Mouse (Mus musculus) neutrophil, adult 59 days (primary cell): ENCODE results near the gene Zcchc24. TPM values are rescaled to one million over a fixed set of nuclear protein-coding genes. Genes with fewer than 3 reads are reported as not detected.

Experiments
- total RNA-seq, 2 experiments: library from RNA; stranded (reverse); gene quantifications; 1 replicate in 1 of 2; 2 replicates in 1 of 2; pipeline ENCODE4 v1.2.4; 2023

Gene Zcchc24
- 10 to 100 TPM; 11.0 to 17.8 TPM for total RNA-seq

GRCm38 (mm10) chr14:25768915-25769625 is at the start of gene Zcchc24:
Gene Zcchc24, minus strand, starts transcription at chr14:25769039.

GRCm38 (mm10) chr14:25693888-25694568 is 74.8 kb downstream of the Zcchc24 start, which contains the start of gene Ppif:
Gene Ppif, plus strand, starts transcription at chr14:25694154.

Other genes with a start within 250 kb of the Zcchc24 start
- 10 to 100 TPM; 13.8 to 14.1 TPM for gene Ppif, start 74.9 kb downstream of the Zcchc24 start, total RNA-seq
- 100 to 1,000 TPM; 389 to 411 TPM for gene Anxa11, start 73.1 kb upstream of the Zcchc24 start, total RNA-seq
- gene Plac9a, start 134.1 kb upstream of the Zcchc24 start, total RNA-seq, result not detected
- 1 to 10 TPM; 1.7 to 2.7 TPM for gene Tmem254a, start 158.6 kb upstream of the Zcchc24 start, total RNA-seq
- not detected for gene Cphx1, start 169.3 kb upstream of the Zcchc24 start, total RNA-seq
- not detected for gene Duxbl1, start 209.5 kb upstream of the Zcchc24 start, total RNA-seq